Mouse (Mus musculus) thymus, adult 2 months (tissue): Measurements from ENCODE around the gene 2510009E07Rik.

Experiments used
- CTCF ChIP-seq: fragments of 200-500 bp; IDR thresholded peaks from 2 replicates; pipeline ENCODE4 v1.5.1; 2012; ENCODE audit warnings: mild to moderate bottlenecking, control low read depth, low read length, moderate library complexity, borderline replicate concordance; ENCODE audit not compliant: control insufficient read depth, poor library complexity, insufficient read depth; ENCODE audit errors: extremely low read depth
- POLR2A ChIP-seq: fragments of 200-500 bp; IDR thresholded peaks from 2 replicates; pipeline ENCODE4 v1.6.1; 2012; ENCODE audit warnings: mild to moderate bottlenecking, low read length, control low read depth, moderate library complexity; ENCODE audit not compliant: control insufficient read depth, poor library complexity, insufficient read depth; ENCODE audit errors: extremely low read depth

GRCm38 (mm10) chr16:21610473-21610872, 84.0 kb downstream of the 2510009E07Rik start:
- TF ChIP-seq CTCF (no peak), POLR2A (no peak)
